Mouse (Mus musculus): ENCODE data around the gene Abca7. TPM values are rescaled to one million over a fixed set of nuclear protein-coding genes. Genes with fewer than 3 reads are reported as not detected.
A peak's percentile ranks its signal among the peaks of the same experiment; 100 is the strongest.

Abca7 gene
- polyA plus RNA-seq, 1 experiment from 2014 or later, result 3.2 TPM

GRCm38 (mm10) chr10:80023758-80024157 is 27.5 kb downstream of the Abca7 start:
- Histone ChIP-seq H3K4me2 (replicated peaks; ENCODE audit: low read depth, low read length) (no peak overlapping the region), H3K27me3 (ENCODE audit: control insufficient read depth, insufficient read depth, low read length) (no peaks in the 10 kb centered on the region), H3K27ac (ENCODE audit: low read length) (no peak overlapping the region), H3K36me3 (ENCODE audit: control insufficient read depth, insufficient read depth, low read length) (no peaks in the 10 kb centered on the region), H3K9me3 (ENCODE audit: control insufficient read depth, low read depth, low read length) (no peaks in the 10 kb centered on the region), H3K4me1 (ENCODE audit: control insufficient read depth, insufficient read depth, low read length) (peaks cover 22% of the 10 kb centered on the region), H3K9ac (replicated peaks; ENCODE audit: low read depth, low read length) (no peak overlapping the region), H3K4me3 (ENCODE audit: low read depth, low read length) (no peak overlapping the region)
- no peak for ATAC-seq (ENCODE audit: insufficient number of reproducible peaks, insufficient read depth, low FRiP score, low read depth)
- 82% methylated on average over 5 of the region's 5 CpGs for WGBS

- Histone ChIP-seq H3K4me2 (replicated peaks; ENCODE audit: low read depth, low read length) (no peak overlapping the region), H3K9me3 (ENCODE audit: control insufficient read depth, low read depth, low read length) (no peaks in the 10 kb centered on the region), H3K4me3 (ENCODE audit: low read depth, low read length) (no peak overlapping the region), H3K27me3 (ENCODE audit: control insufficient read depth, insufficient read depth, low read length) (no peaks in the 10 kb centered on the region), H3K36me3 (ENCODE audit: control insufficient read depth, insufficient read depth, low read length) (no peaks in the 10 kb centered on the region), H3K4me1 (ENCODE audit: control insufficient read depth, insufficient read depth, low read length) (peaks cover 15% of the 10 kb centered on the region; the same call in 1 of the 2 replicates), H3K27ac (ENCODE audit: low read length) (peak overlapping the region; percentile 6; the same call in 1 of the 2 replicates), H3K9ac (replicated peaks; ENCODE audit: low read depth, low read length) (no peak overlapping the region)
- no peak for ATAC-seq (ENCODE audit: insufficient number of reproducible peaks, insufficient read depth, low FRiP score, low read depth)
- 75% methylated on average over 15 of the region's 15 CpGs for WGBS
These were observed 28.1 kb downstream of the Abca7 start for GRCm38 (mm10) chr10:80024229-80025043.

- H3K27ac ChIP-seq (ENCODE audit: low read length), result no peak overlapping the region
- no peak overlapping the region for H3K4me2 ChIP-seq (replicated peaks; ENCODE audit: low read depth, low read length)
- no peaks in the 10 kb centered on the region for H3K27me3 ChIP-seq (ENCODE audit: control insufficient read depth, insufficient read depth, low read length)
- WGBS, result 51% methylated on average over 4 of the region's 4 CpGs
- H3K4me1 ChIP-seq (ENCODE audit: control insufficient read depth, insufficient read depth, low read length), result peaks cover 10% of the 10 kb centered on the region; the same call in 1 of the 2 replicates
- no peaks in the 10 kb centered on the region for H3K36me3 ChIP-seq (ENCODE audit: control insufficient read depth, insufficient read depth, low read length)
- no peak overlapping the region for H3K4me3 ChIP-seq (ENCODE audit: low read depth, low read length)
- H3K9ac ChIP-seq (replicated peaks; ENCODE audit: low read depth, low read length), result no peak overlapping the region
- no peaks in the 10 kb centered on the region for H3K9me3 ChIP-seq (ENCODE audit: control insufficient read depth, low read depth, low read length)
- ATAC-seq (ENCODE audit: insufficient number of reproducible peaks, insufficient read depth, low FRiP score, low read depth), result no peak
These were observed 28.7 kb downstream of the Abca7 start for GRCm38 (mm10) chr10:80025044-80025347.

- Histone ChIP-seq H3K4me2 (replicated peaks; ENCODE audit: low read depth, low read length) (no peak overlapping the region), H3K4me3 (ENCODE audit: low read depth, low read length) (no peak overlapping the region), H3K9ac (replicated peaks; ENCODE audit: low read depth, low read length) (no peak overlapping the region), H3K36me3 (ENCODE audit: control insufficient read depth, insufficient read depth, low read length) (no peaks in the 10 kb centered on the region), H3K4me1 (ENCODE audit: control insufficient read depth, insufficient read depth, low read length) (peaks cover 7% of the 10 kb centered on the region; the same call in 1 of the 2 replicates), H3K9me3 (ENCODE audit: control insufficient read depth, low read depth, low read length) (no peaks in the 10 kb centered on the region), H3K27me3 (ENCODE audit: control insufficient read depth, insufficient read depth, low read length) (no peaks in the 10 kb centered on the region), H3K27ac (ENCODE audit: low read length) (no peak overlapping the region)
- ATAC-seq (ENCODE audit: insufficient number of reproducible peaks, insufficient read depth, low FRiP score, low read depth), result no peak
- WGBS, result 67% methylated on average over 10 of the region's 10 CpGs
These were observed 29.2 kb downstream of the Abca7 start for GRCm38 (mm10) chr10:80025463-80025862.

GRCm38 (mm10) chr10:80025889-80026288 is 29.6 kb downstream of the Abca7 start:
- 0 out of 2 replicates have a peak, but pooled peaks have one; percentile 43 for ATAC-seq (ENCODE audit: insufficient number of reproducible peaks, insufficient read depth, low FRiP score, low read depth)
- Histone ChIP-seq H3K27me3 (ENCODE audit: control insufficient read depth, insufficient read depth, low read length) (no peaks in the 10 kb centered on the region), H3K4me1 (ENCODE audit: control insufficient read depth, insufficient read depth, low read length) (peaks cover 3% of the 10 kb centered on the region; the same call in 1 of the 2 replicates), H3K27ac (ENCODE audit: low read length) (no peak overlapping the region), H3K36me3 (ENCODE audit: control insufficient read depth, insufficient read depth, low read length) (no peaks in the 10 kb centered on the region), H3K9me3 (ENCODE audit: control insufficient read depth, low read depth, low read length) (no peaks in the 10 kb centered on the region), H3K9ac (replicated peaks; ENCODE audit: low read depth, low read length) (no peak overlapping the region), H3K4me3 (ENCODE audit: low read depth, low read length) (no peak overlapping the region), H3K4me2 (replicated peaks; ENCODE audit: low read depth, low read length) (no peak overlapping the region)
- 55% methylated on average over 12 of the region's 12 CpGs for WGBS

- WGBS, result 71% methylated on average over 20 of the region's 20 CpGs
- no peaks in the 10 kb centered on the region for H3K36me3 ChIP-seq (ENCODE audit: control insufficient read depth, insufficient read depth, low read length)
These were observed 31.6 kb downstream of the Abca7 start for GRCm38 (mm10) chr10:80027681-80028520.

GRCm38 (mm10) chr10:80028521-80028846 is 32.2 kb downstream of the Abca7 start:
- Histone ChIP-seq H3K9ac (replicated peaks; ENCODE audit: low read depth, low read length) (no peak overlapping the region), H3K27me3 (ENCODE audit: control insufficient read depth, insufficient read depth, low read length) (no peaks in the 10 kb centered on the region), H3K4me2 (replicated peaks; ENCODE audit: low read depth, low read length) (no peak overlapping the region), H3K4me3 (ENCODE audit: low read depth, low read length) (no peak overlapping the region), H3K36me3 (ENCODE audit: control insufficient read depth, insufficient read depth, low read length) (no peaks in the 10 kb centered on the region), H3K9me3 (ENCODE audit: control insufficient read depth, low read depth, low read length) (no peaks in the 10 kb centered on the region), H3K27ac (ENCODE audit: low read length) (no peak overlapping the region), H3K4me1 (ENCODE audit: control insufficient read depth, insufficient read depth, low read length) (peaks cover 14% of the 10 kb centered on the region)
- 90% methylated on average over 13 of the region's 13 CpGs for WGBS
- ATAC-seq (ENCODE audit: insufficient number of reproducible peaks, insufficient read depth, low FRiP score, low read depth), result no peak

More at GRCm38 (mm10) chr10:80027681-80028520, 31.6 kb downstream of the Abca7 start:
- H3K4me2 ChIP-seq (replicated peaks; ENCODE audit: low read depth, low read length), result no peak overlapping the region
- H3K27me3 ChIP-seq (ENCODE audit: control insufficient read depth, insufficient read depth, low read length), result no peaks in the 10 kb centered on the region
- no peak overlapping the region for H3K4me3 ChIP-seq (ENCODE audit: low read depth, low read length)
- ATAC-seq (ENCODE audit: insufficient number of reproducible peaks, insufficient read depth, low FRiP score, low read depth), result peak; percentile 15; the same call in 1 of the 2 replicates
- H3K9ac ChIP-seq (replicated peaks; ENCODE audit: low read depth, low read length), result no peak overlapping the region
- H3K9me3 ChIP-seq (ENCODE audit: control insufficient read depth, low read depth, low read length), result no peaks in the 10 kb centered on the region
- peaks cover 8% of the 10 kb centered on the region for H3K4me1 ChIP-seq (ENCODE audit: control insufficient read depth, insufficient read depth, low read length)
- H3K27ac ChIP-seq (ENCODE audit: low read length), result no peak overlapping the region

- Histone ChIP-seq H3K4me1 (ENCODE audit: control insufficient read depth, insufficient read depth, low read length) (peaks cover 20% of the 10 kb centered on the region), H3K27me3 (ENCODE audit: control insufficient read depth, insufficient read depth, low read length) (no peaks in the 10 kb centered on the region), H3K9me3 (ENCODE audit: control insufficient read depth, low read depth, low read length) (no peaks in the 10 kb centered on the region), H3K4me3 (ENCODE audit: low read depth, low read length) (no peak overlapping the region), H3K4me2 (replicated peaks; ENCODE audit: low read depth, low read length) (no peak overlapping the region), H3K36me3 (ENCODE audit: control insufficient read depth, insufficient read depth, low read length) (peaks cover 7% of the 10 kb centered on the region; the same call in 1 of the 2 replicates), H3K9ac (replicated peaks; ENCODE audit: low read depth, low read length) (no peak overlapping the region), H3K27ac (ENCODE audit: low read length) (no peak overlapping the region)
- ATAC-seq (ENCODE audit: insufficient number of reproducible peaks, insufficient read depth, low FRiP score, low read depth), result no peak
- WGBS, result 83% methylated on average over 9 of the region's 9 CpGs
These were observed 33.9 kb downstream of the Abca7 start for GRCm38 (mm10) chr10:80030191-80030590.

Measured in stomach, embryonic 14.5 days (tissue).